Mouse (Mus musculus): ENCODE measurements at regions not wholly inside any gene's neighbourhood (a gene's known extent, or its start where the extent isn't known, plus 50 kb on each side); places are given as distances from the start of the nearest gene placed in this dataset.

DNA sequence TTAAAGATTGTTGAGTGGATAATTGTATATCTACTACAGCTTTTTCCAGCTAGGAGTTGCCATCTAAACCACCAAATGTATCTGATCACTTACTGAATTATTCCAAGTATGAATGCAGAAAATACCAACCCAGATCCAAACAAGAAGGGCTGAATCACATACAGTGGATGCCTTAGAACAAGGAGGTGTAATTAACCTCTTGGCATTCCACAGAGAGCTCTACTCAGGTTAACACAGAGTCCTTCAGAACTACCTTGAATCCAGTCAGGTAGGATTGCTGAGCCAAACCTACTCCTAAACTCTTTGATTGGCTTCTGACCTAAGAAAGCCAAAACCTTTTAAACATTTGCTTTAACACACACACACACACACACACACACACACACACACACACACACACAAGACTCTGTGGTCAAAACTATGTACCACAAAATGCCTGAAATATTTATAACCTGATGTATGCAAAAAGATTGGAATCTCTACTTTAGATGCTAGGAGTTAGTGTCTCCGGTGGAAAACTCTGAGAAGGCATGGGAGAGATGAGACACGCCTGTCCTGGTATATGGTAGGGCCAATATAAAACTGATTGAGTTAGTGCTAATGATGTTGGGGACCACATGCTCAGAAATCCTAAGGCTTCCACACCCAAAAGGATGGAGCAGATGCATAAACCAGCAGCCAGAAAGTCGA lies 88.4 kb upstream of the 4933415F23Rik start:
- no peak for TF ChIP-seq POLR2A (IDR thresholded peaks at IDR 0.05; ENCODE audit: borderline replicate concordance, extremely low read depth, low read depth, low read length)
- no peak for TF ChIP-seq CTCF (IDR thresholded peaks at IDR 0.05; ENCODE audit: insufficient read depth, low read length)

All from lung, adult 2 months (tissue).